Mouse (Mus musculus): ENCODE measurements around the gene Sema3d. TPM values are rescaled to one million over a fixed set of nuclear protein-coding genes. Genes with fewer than 3 reads are reported as not detected.

The Sema3d gene
- total RNA-seq, 1 experiment, result 0.76 TPM

GRCm38 (mm10) chr5:12528596-12528995 is 145.4 kb downstream of the Sema3d start:
- H3K27ac ChIP-seq (ENCODE audit: insufficient read depth, low read depth, low read length, poor library complexity, severe bottlenecking), result no peak overlapping the region
- H3K36me3 ChIP-seq (ENCODE audit: control insufficient read depth, insufficient read depth, low read length, poor library complexity, severe bottlenecking), result no peaks in the 10 kb centered on the region
- no peak overlapping the region for H3K4me3 ChIP-seq (ENCODE audit: insufficient read depth in 1 of 2, low read depth in 1 of 2, low read length in 2 of 2, poor library complexity in 1 of 2, severe bottlenecking in 1 of 2)
- no peaks in the 10 kb centered on the region for H3K4me1 ChIP-seq (ENCODE audit: control insufficient read depth in 2 of 2, insufficient read depth in 2 of 2, low read length in 2 of 2, poor library complexity in 1 of 2)
- in situ Hi-C loops (cut with MboI; ENCODE audit: low sequenced_read_pairs in 2 of 2, unreplicated experiment in 2 of 2), result loop anchor here in 1 of 2 experiments (25.0 kb wide), 1 partner anchor 491 kb away; no protein-coding TSS in a partner anchor
- no peaks in the 10 kb centered on the region for H3K9me3 ChIP-seq (ENCODE audit: control insufficient read depth, insufficient read depth, low read depth, low read length)
- H3K9ac ChIP-seq (ENCODE audit: insufficient read depth, low read depth, low read length, poor library complexity, severe bottlenecking), result no peak overlapping the region
- TF ChIP-seq ZNF384 (IDR thresholded peaks at IDR 0.05; ENCODE audit: low read depth, low read length) (no peak), CHD2 (IDR thresholded peaks at IDR 0.05; ENCODE audit: low read depth, low read length) (no peak), HCFC1 (IDR thresholded peaks at IDR 0.05; ENCODE audit: borderline replicate concordance, insufficient read depth, low read length) (no peak), MAFK (IDR thresholded peaks at IDR 0.05; ENCODE audit: insufficient read depth, low read depth, low read length) (no peak), ZC3H11A (IDR thresholded peaks at IDR 0.05; ENCODE audit: borderline replicate concordance, low read depth, low read length) (no peak)
- no peak for DNase-seq (ENCODE audit: low read depth, low spot score)

GRCm38 (mm10) chr5:12529771-12530170 is 146.6 kb downstream of the Sema3d start:
- DNase-seq (ENCODE audit: low read depth, low spot score), result no peak
- H3K27ac ChIP-seq (ENCODE audit: insufficient read depth, low read depth, low read length, poor library complexity, severe bottlenecking), result no peak overlapping the region
- no peaks in the 10 kb centered on the region for H3K9me3 ChIP-seq (ENCODE audit: control insufficient read depth, insufficient read depth, low read depth, low read length)
- no peak overlapping the region for H3K9ac ChIP-seq (ENCODE audit: insufficient read depth, low read depth, low read length, poor library complexity, severe bottlenecking)
- no peaks in the 10 kb centered on the region for H3K36me3 ChIP-seq (ENCODE audit: control insufficient read depth, insufficient read depth, low read length, poor library complexity, severe bottlenecking)
- no peak overlapping the region for H3K4me3 ChIP-seq (ENCODE audit: insufficient read depth in 1 of 2, low read depth in 1 of 2, low read length in 2 of 2, poor library complexity in 1 of 2, severe bottlenecking in 1 of 2)
- H3K4me1 ChIP-seq (ENCODE audit: control insufficient read depth in 2 of 2, insufficient read depth in 2 of 2, low read length in 2 of 2, poor library complexity in 1 of 2), result no peaks in the 10 kb centered on the region
- no peak for TF ChIP-seq ZC3H11A (IDR thresholded peaks at IDR 0.05; ENCODE audit: borderline replicate concordance, low read depth, low read length)
- TF ChIP-seq CHD2 (IDR thresholded peaks at IDR 0.05; ENCODE audit: low read depth, low read length), result no peak
- no peak for TF ChIP-seq MAFK (IDR thresholded peaks at IDR 0.05; ENCODE audit: insufficient read depth, low read depth, low read length)
- no peak for TF ChIP-seq ZNF384 (IDR thresholded peaks at IDR 0.05; ENCODE audit: low read depth, low read length)
- no peak for TF ChIP-seq HCFC1 (IDR thresholded peaks at IDR 0.05; ENCODE audit: borderline replicate concordance, insufficient read depth, low read length)
- in situ Hi-C loops (cut with MboI; ENCODE audit: low sequenced_read_pairs in 2 of 2, unreplicated experiment in 2 of 2), result loop anchor here (10.0 to 25.0 kb wide), 2 partner anchors 492 to 525 kb away; no protein-coding TSS in a partner anchor

DNA sequence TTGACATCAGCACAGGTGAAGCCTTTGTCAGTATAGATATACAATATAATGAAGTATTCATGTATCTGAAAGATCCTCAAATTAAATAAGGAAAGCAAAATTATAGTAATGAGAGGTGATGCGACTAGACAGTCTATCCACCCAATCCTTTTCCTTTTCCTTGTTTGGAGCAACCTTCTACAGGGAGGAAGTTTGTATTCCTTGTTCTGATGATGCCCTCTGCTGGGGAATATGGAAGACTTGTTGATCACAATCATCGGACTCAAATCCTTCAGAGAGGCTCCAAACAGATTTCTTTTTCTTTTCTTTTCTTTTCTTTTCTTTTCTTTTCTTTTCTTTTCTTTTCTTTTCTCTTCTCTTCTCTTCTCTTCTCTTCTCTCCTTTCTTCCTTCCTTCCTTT is 158.1 kb downstream of the Sema3d start:
- H3K9ac ChIP-seq (ENCODE audit: insufficient read depth, low read depth, low read length, poor library complexity, severe bottlenecking), result no peak overlapping the region
- no peaks in the 10 kb centered on the region for H3K4me1 ChIP-seq (ENCODE audit: control insufficient read depth in 2 of 2, insufficient read depth in 2 of 2, low read length in 2 of 2, poor library complexity in 1 of 2)
- H3K36me3 ChIP-seq (ENCODE audit: control insufficient read depth, insufficient read depth, low read length, poor library complexity, severe bottlenecking), result no peaks in the 10 kb centered on the region
- peak; percentile 64 for DNase-seq (ENCODE audit: low read depth, low spot score)
- H3K27ac ChIP-seq (ENCODE audit: insufficient read depth, low read depth, low read length, poor library complexity, severe bottlenecking), result no peak overlapping the region
- TF ChIP-seq ZC3H11A (IDR thresholded peaks at IDR 0.05; ENCODE audit: borderline replicate concordance, low read depth, low read length), result peak; percentile 70
- no peak for TF ChIP-seq HCFC1 (IDR thresholded peaks at IDR 0.05; ENCODE audit: borderline replicate concordance, insufficient read depth, low read length)
- no peaks in the 10 kb centered on the region for H3K9me3 ChIP-seq (ENCODE audit: control insufficient read depth, insufficient read depth, low read depth, low read length)
- H3K4me3 ChIP-seq (ENCODE audit: insufficient read depth in 1 of 2, low read depth in 1 of 2, low read length in 2 of 2, poor library complexity in 1 of 2, severe bottlenecking in 1 of 2), result no peak overlapping the region
- in situ Hi-C loops (cut with MboI; ENCODE audit: low sequenced_read_pairs in 2 of 2, unreplicated experiment in 2 of 2), result loop anchor here in 1 of 2 experiments (25.0 kb wide), 1 partner anchor 504 kb away; no protein-coding TSS in a partner anchor

DNA sequence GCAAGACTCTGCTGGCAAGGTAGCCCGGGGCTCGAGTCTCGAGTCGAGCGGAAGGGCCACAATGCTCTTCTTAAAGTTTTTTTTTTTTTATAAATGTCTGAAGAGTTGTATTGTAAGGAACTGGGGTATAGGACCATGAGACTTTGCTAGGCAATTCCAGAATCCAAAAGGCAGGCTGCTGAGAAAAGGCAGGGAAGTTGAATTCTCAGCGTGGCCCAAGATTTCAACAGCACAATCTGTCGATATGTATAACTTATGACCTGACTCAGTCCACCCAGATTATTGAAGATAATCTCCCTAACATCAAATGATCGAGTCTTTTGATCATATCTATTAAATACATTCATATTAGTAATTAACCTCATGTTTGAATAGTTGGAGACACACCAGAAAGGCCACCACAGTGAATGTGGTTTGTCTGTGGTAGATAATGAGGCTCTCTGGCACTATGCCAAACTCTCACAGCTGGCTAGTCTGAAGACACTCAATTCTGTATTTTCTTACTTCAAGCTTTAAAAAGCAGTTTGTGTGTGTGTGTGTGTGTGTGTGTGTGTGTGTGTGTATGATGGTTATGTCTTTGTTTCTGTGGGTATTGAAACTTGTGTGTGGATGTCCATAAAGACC is 166.0 kb downstream of the Sema3d start:
- Histone ChIP-seq H3K9ac (ENCODE audit: insufficient read depth, low read depth, low read length, poor library complexity, severe bottlenecking) (no peak overlapping the region), H3K36me3 (ENCODE audit: control insufficient read depth, insufficient read depth, low read length, poor library complexity, severe bottlenecking) (no peaks in the 10 kb centered on the region), H3K9me3 (ENCODE audit: control insufficient read depth, insufficient read depth, low read depth, low read length) (no peaks in the 10 kb centered on the region), H3K4me3 (ENCODE audit: insufficient read depth in 1 of 2, low read depth in 1 of 2, low read length in 2 of 2, poor library complexity in 1 of 2, severe bottlenecking in 1 of 2) (no peak overlapping the region), H3K4me1 (ENCODE audit: control insufficient read depth in 2 of 2, insufficient read depth in 2 of 2, low read length in 2 of 2, poor library complexity in 1 of 2) (no peaks in the 10 kb centered on the region), H3K27ac (ENCODE audit: insufficient read depth, low read depth, low read length, poor library complexity, severe bottlenecking) (no peak overlapping the region)
- DNase-seq (ENCODE audit: low read depth, low spot score), result no peak
- in situ Hi-C loops (cut with MboI; ENCODE audit: low sequenced_read_pairs in 2 of 2, unreplicated experiment in 2 of 2), result loop anchor here in 1 of 2 experiments (25.0 kb wide), 1 partner anchor 512 kb away; no protein-coding TSS in a partner anchor
- TF ChIP-seq CHD2 (IDR thresholded peaks at IDR 0.05; ENCODE audit: low read depth, low read length), result no peak
- TF ChIP-seq ZC3H11A (IDR thresholded peaks at IDR 0.05; ENCODE audit: borderline replicate concordance, low read depth, low read length), result no peak
- TF ChIP-seq ZNF384 (IDR thresholded peaks at IDR 0.05; ENCODE audit: low read depth, low read length), result no peak
- TF ChIP-seq HCFC1 (IDR thresholded peaks at IDR 0.05; ENCODE audit: borderline replicate concordance, insufficient read depth, low read length), result no peak

Measured in ES-E14 (cell line).